Mouse (Mus musculus) T-helper 1 cell (primary cell): Measurements from ENCODE around the gene Mgme1.

ENCODE experiments used
- in situ Hi-C: fragments of 300-600 bp; cut with MboI, MseI; formaldehyde crosslinking; loops from one replicate; pipeline ENCODE4 v1.15.1; 2025; ENCODE audit warnings: high pct_unique_total_duplicates

Gene Mgme1

GRCm38 (mm10) chr2:144301101-144301500, 30.6 kb downstream of the Mgme1 start:
- in situ Hi-C loops: no loop called here

DNA sequence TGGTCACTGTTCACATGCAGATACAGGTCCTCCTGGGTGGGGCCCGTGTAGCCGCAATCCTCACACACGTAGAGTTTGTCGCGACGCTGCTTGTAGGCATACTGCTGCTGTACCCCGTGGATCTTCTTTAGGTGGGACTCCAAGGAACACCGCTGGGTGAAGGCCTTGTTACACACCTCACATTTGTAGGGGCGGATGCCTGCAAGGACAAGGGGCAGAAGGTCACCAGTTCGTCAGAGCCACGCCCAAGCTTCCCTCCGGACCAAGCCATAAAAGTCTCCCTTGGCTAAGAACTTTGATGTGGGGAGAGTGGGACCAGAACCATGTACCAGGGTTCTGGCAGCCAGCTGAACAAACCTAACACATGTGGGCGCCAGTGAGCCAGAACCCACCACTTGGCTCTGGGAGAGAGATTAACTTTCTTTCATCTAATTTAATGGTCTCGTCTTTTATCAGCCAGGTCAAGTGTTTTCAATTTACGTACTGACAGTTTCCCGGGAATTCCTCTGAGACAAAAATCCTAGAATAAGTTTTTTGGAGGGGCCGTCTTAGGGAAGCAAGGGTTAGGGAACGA, 35.3 kb downstream of the Mgme1 start:
- in situ Hi-C loops: no loop called here

- in situ Hi-C loops: no loop called here
These were observed 38.1 kb downstream of the Mgme1 start for GRCm38 (mm10) chr2:144308561-144308960.

- in situ Hi-C loops: no loop called here
These were observed 39.8 kb downstream of the Mgme1 start for GRCm38 (mm10) chr2:144310273-144310672.

GRCm38 (mm10) chr2:144311372-144311771, 40.9 kb downstream of the Mgme1 start:
- in situ Hi-C loops: no loop called here

DNA sequence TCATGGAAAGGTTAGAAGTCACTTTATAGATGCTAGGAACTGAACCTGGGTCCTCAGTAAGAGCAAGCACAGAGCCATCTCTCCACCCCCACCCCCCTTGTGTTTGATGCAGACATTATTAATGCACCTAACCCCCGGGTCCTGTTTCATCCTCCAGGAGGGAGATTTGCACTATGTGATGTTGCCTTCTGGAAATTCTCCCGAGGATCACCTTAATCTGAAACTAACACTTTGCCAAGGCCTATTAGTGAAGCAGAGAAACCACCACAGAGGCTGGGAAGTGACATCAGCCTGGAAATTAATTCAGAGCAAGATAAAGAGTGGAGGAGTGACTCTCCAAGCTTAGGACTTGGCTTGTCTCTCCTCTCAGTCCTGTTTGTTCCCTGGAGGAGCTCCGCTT, 53.8 kb downstream of the Mgme1 start:
- in situ Hi-C loops: no loop called here

- in situ Hi-C loops: no loop called here
These were observed 59.0 kb downstream of the Mgme1 start for GRCm38 (mm10) chr2:144329451-144329850.

DNA sequence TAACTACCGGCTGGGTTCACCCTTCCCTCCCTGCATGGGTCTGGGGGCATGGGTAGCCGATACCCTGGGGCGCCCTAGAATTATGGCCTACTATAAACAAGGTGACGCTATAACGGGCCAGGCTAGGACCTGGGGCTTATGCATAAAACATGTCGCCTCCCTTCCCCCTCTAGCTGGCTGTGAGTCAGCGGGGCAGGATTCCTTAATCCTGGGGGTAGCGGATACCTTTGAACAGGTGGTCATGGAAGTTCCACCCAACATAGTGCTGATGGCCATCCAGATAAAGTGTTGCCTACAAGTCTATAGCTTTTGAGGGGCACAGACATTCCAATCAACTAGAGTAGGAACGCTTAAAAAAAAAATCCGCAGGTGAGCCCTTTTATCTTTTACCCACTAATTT, 59.5 kb downstream of the Mgme1 start:
- in situ Hi-C loops: no loop called here

DNA sequence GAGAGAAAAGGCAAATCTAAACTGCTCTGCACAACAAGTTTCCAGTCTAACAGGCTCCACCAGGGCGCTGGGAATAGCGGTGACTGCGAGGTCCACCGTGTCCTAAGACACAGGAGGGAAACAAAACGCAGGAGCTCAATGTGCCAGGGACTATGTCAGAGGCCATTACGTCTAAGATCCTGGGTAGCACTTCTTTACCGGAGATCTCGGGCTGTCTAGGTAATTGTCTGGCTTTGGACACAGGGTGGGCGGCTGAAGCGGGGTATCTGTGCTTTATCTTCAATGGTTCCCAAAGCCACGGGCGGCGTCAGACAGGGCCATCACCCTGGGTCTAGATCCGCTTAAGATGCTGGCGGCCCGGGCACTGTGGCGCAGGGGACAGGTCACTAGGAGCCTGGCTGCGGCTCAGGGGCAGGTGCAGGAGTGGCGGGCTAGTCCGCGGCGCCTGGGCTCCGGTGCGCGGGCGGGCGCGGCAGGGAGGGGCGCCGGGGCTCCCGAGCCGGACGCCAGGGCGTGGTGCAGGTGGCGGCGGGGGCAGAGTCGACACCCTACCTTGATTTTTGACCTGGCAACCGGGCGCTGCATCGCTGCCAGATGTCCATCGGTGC, 60.0 kb downstream of the Mgme1 start:
- in situ Hi-C loops: no loop called here
